Comparison of ENCODE assay signal across 25 mouse cellular contexts in genomic region chr19:6616659-6617058, GRCm38 (mm10).
DNase-seq lines count a peak whose midpoint lies in the region; ATAC-seq and TF ChIP-seq lines count a peak whose summit lies in the region.
"Had no signal": no experiment of that assay in that cellular context is flagged by ENCODE, and none has a peak within 500 bp of the region (broad histone marks: within the 10 kb centered on the region; RNA-seq: fewer than 3 reads in every experiment).

No protein-coding gene starts in this region.

- ATAC-seq in intestine, postnatal 0 days, result no peak
- no peak for ATAC-seq in intestine, embryonic 15.5 days
- ATAC-seq in liver, postnatal 0 days, result no peak
- no peak for ATAC-seq in liver, embryonic 11.5 days (replicated peaks; ENCODE audit: low FRiP score)
- ATAC-seq: forebrain, embryonic 15.5 days; inflammation-experienced regulatory T-cells, adult 6 months; midbrain, embryonic 13.5 days had no signal

- peak; percentile 28; the same call in 1 of the 2 replicates for TF ChIP-seq CTCF in intestine, postnatal 0 days (IDR thresholded peaks at IDR 0.05; ENCODE audit: low read depth)
- peak; percentile 33 for TF ChIP-seq CTCF in liver, postnatal 0 days (IDR thresholded peaks at IDR 0.05; ENCODE audit: low read depth)
- TF ChIP-seq CTCF in E14TG2a.4 (conservative IDR thresholded peaks at IDR 0.05; ENCODE audit: low read length), result peak; percentile 72

- WGBS in intestine, postnatal 0 days, result 85% methylated on average over 5 of the region's 5 CpGs
- WGBS in intestine, embryonic 15.5 days, result 82% methylated on average over 5 of the region's 5 CpGs
- 74% methylated on average over 5 of the region's 5 CpGs for WGBS in liver, postnatal 0 days (ENCODE audit: insufficient replicate concordance)
- 75% methylated on average over 5 of the region's 5 CpGs for WGBS in liver, embryonic 11.5 days

- no peaks in the 10 kb centered on the region for H3K4me1 ChIP-seq in intestine, postnatal 0 days (replicated peaks; ENCODE audit: control insufficient read depth, insufficient read depth, low read length)
- H3K4me1 ChIP-seq in intestine, embryonic 15.5 days (replicated peaks), result no peaks in the 10 kb centered on the region
- H3K4me1 ChIP-seq in liver, postnatal 0 days (ENCODE audit: insufficient read depth), result no peaks in the 10 kb centered on the region
- H3K4me1 ChIP-seq in liver, embryonic 11.5 days (replicated peaks; ENCODE audit: control insufficient read depth, insufficient read depth, low read length), result no peaks in the 10 kb centered on the region
- peaks cover 33% of the 10 kb centered on the region for H3K4me1 ChIP-seq in E14TG2a.4 (replicated peaks; ENCODE audit: low read depth, low read length)
- H3K4me1 ChIP-seq: forebrain, embryonic 15.5 days; heart, embryonic 12.5 days; hindbrain, embryonic 13.5 days; liver, embryonic 13.5 days; midbrain, embryonic 13.5 days had no signal

- H3K9ac ChIP-seq in intestine, postnatal 0 days (ENCODE audit: low read depth, low read length), result no peak overlapping the region
- no peak overlapping the region for H3K9ac ChIP-seq in intestine, embryonic 15.5 days
- H3K9ac ChIP-seq in liver, postnatal 0 days (replicated peaks), result no peak overlapping the region
- H3K9ac ChIP-seq in liver, embryonic 11.5 days (ENCODE audit: low read depth, low read length), result no peak overlapping the region
- H3K9ac ChIP-seq: forebrain, embryonic 15.5 days; heart, embryonic 12.5 days; hindbrain, embryonic 13.5 days; limb, embryonic 12.5 days; liver, embryonic 13.5 days; midbrain, embryonic 13.5 days had no signal

- TF ChIP-seq EP300 in liver, postnatal 0 days (IDR thresholded peaks at IDR 0.05; ENCODE audit: low read depth), result no peak

- no peak for DNase-seq in liver, postnatal 0 days
- no peak for DNase-seq in liver, embryonic 11.5 days (ENCODE audit: low spot score)
- DNase-seq in R1 (ENCODE audit: low read depth, low spot score), result peak; percentile 62
- no peak for DNase-seq in heart, postnatal 10 days
- DNase-seq in spleen, postnatal 36 days (ENCODE audit: low spot score in 2 of 2), result no peak
- DNase-seq: adrenal gland, postnatal 36 days; B cell, adult 2 months; cerebellum, adult 9-10 months; gastrocnemius, postnatal 14 days; heart, adult 18-20 months; heart, postnatal 14 days; layer of hippocampus, postnatal 36 days; liver, embryonic 13.5 days; right cerebral cortex, postnatal 14 days; thymus, adult 18-20 months; thymus, postnatal 4 days had no signal

- intact Hi-C loops in heart, postnatal 10 days (cut with DNase I), result no loop called here

- no peak overlapping the region for H3K4me3 ChIP-seq in intestine, postnatal 0 days (ENCODE audit: low read depth, low read length)
- no peak overlapping the region for H3K4me3 ChIP-seq in intestine, embryonic 15.5 days (replicated peaks)
- no peak overlapping the region for H3K4me3 ChIP-seq in liver, postnatal 0 days (ENCODE audit: low read depth, low read length)
- no peak overlapping the region for H3K4me3 ChIP-seq in liver, embryonic 11.5 days (ENCODE audit: low read depth, low read length)
- H3K4me3 ChIP-seq in E14TG2a.4 (replicated peaks; ENCODE audit: low read length), result no peak overlapping the region
- H3K4me3 ChIP-seq: forebrain, embryonic 15.5 days; heart, embryonic 12.5 days; hindbrain, embryonic 13.5 days; limb, embryonic 12.5 days; liver, embryonic 13.5 days; midbrain, embryonic 13.5 days had no signal

- no peak overlapping the region for H3K4me2 ChIP-seq in intestine, postnatal 0 days (replicated peaks; ENCODE audit: low read depth)
- no peak overlapping the region for H3K4me2 ChIP-seq in intestine, embryonic 15.5 days (replicated peaks)
- H3K4me2 ChIP-seq in liver, postnatal 0 days (ENCODE audit: low read depth, low read length), result no peak overlapping the region
- no peak overlapping the region for H3K4me2 ChIP-seq in liver, embryonic 11.5 days
- H3K4me2 ChIP-seq: forebrain, embryonic 15.5 days; heart, embryonic 12.5 days; hindbrain, embryonic 13.5 days; limb, embryonic 12.5 days; liver, embryonic 13.5 days; midbrain, embryonic 13.5 days had no signal

- H3K9me3 ChIP-seq in intestine, postnatal 0 days (ENCODE audit: control insufficient read depth), result no peaks in the 10 kb centered on the region
- no peaks in the 10 kb centered on the region for H3K9me3 ChIP-seq in intestine, embryonic 15.5 days
- H3K9me3 ChIP-seq in liver, postnatal 0 days (ENCODE audit: low read length), result no peaks in the 10 kb centered on the region
- peaks cover 2% of the 10 kb centered on the region; the same call in 1 of the 2 replicates for H3K9me3 ChIP-seq in liver, embryonic 11.5 days (ENCODE audit: control insufficient read depth, low read length)
- H3K9me3 ChIP-seq in E14TG2a.4 (ENCODE audit: low read length), result peaks cover 5% of the 10 kb centered on the region; the same call in 1 of the 2 replicates
- H3K9me3 ChIP-seq: forebrain, embryonic 15.5 days; heart, embryonic 12.5 days; limb, embryonic 12.5 days; liver, embryonic 13.5 days; midbrain, embryonic 13.5 days had no signal

- no peaks in the 10 kb centered on the region for H3K36me3 ChIP-seq in intestine, postnatal 0 days (ENCODE audit: control insufficient read depth, insufficient read depth)
- no peaks in the 10 kb centered on the region for H3K36me3 ChIP-seq in intestine, embryonic 15.5 days
- H3K36me3 ChIP-seq in liver, postnatal 0 days (replicated peaks; ENCODE audit: insufficient read depth, low read length), result no peaks in the 10 kb centered on the region
- no peaks in the 10 kb centered on the region for H3K36me3 ChIP-seq in liver, embryonic 11.5 days (ENCODE audit: control insufficient read depth, insufficient read depth, low read length)
- H3K36me3 ChIP-seq in E14TG2a.4 (ENCODE audit: insufficient read depth, low read length), result no peaks in the 10 kb centered on the region
- H3K36me3 ChIP-seq: forebrain, embryonic 15.5 days; heart, embryonic 12.5 days; hindbrain, embryonic 13.5 days; limb, embryonic 12.5 days; liver, embryonic 13.5 days; midbrain, embryonic 13.5 days had no signal

- no peak overlapping the region for H3K27ac ChIP-seq in intestine, postnatal 0 days (ENCODE audit: low read depth, low read length)
- H3K27ac ChIP-seq in intestine, embryonic 15.5 days, result no peak overlapping the region
- no peak overlapping the region for H3K27ac ChIP-seq in liver, postnatal 0 days (ENCODE audit: low read depth)
- no peak overlapping the region for H3K27ac ChIP-seq in liver, embryonic 11.5 days (ENCODE audit: low read depth, low read length)
- H3K27ac ChIP-seq: forebrain, embryonic 15.5 days; hindbrain, embryonic 13.5 days; limb, embryonic 12.5 days; liver, embryonic 13.5 days; midbrain, embryonic 13.5 days had no signal

- peaks cover 2% of the 10 kb centered on the region; the same call in 1 of the 2 replicates for H3K27me3 ChIP-seq in intestine, postnatal 0 days (replicated peaks; ENCODE audit: control insufficient read depth, insufficient read depth, low read length)
- 0 out of 2 replicates have a peak, but pooled peaks cover 2% of the 10 kb centered on the region for H3K27me3 ChIP-seq in intestine, embryonic 15.5 days (replicated peaks)
- H3K27me3 ChIP-seq in liver, postnatal 0 days (ENCODE audit: insufficient read depth, low read length), result no peaks in the 10 kb centered on the region
- H3K27me3 ChIP-seq in liver, embryonic 11.5 days (replicated peaks; ENCODE audit: control insufficient read depth, insufficient read depth, low read length), result no peaks in the 10 kb centered on the region
- H3K27me3 ChIP-seq in E14TG2a.4 (ENCODE audit: insufficient read depth, low read length), result peaks cover 8% of the 10 kb centered on the region
- H3K27me3 ChIP-seq: forebrain, embryonic 15.5 days; heart, embryonic 12.5 days; hindbrain, embryonic 13.5 days; limb, embryonic 12.5 days; liver, embryonic 13.5 days; midbrain, embryonic 13.5 days had no signal
